Mouse (Mus musculus) lung, postnatal 14 days (tissue): ENCODE results near the gene Ahcyl2.
A peak's percentile ranks its signal among the peaks of the same experiment; 100 is the strongest.
"Not testable (repeated sequence)": the region's sequence is repeated elsewhere in the genome, so short reads cannot be mapped to it uniquely, and the experiment has no call there.

Experiments
- DNase-seq: peaks from one replicate; pipeline ENCODE4 v3.0.0; 2021

The Ahcyl2 gene

DNA sequence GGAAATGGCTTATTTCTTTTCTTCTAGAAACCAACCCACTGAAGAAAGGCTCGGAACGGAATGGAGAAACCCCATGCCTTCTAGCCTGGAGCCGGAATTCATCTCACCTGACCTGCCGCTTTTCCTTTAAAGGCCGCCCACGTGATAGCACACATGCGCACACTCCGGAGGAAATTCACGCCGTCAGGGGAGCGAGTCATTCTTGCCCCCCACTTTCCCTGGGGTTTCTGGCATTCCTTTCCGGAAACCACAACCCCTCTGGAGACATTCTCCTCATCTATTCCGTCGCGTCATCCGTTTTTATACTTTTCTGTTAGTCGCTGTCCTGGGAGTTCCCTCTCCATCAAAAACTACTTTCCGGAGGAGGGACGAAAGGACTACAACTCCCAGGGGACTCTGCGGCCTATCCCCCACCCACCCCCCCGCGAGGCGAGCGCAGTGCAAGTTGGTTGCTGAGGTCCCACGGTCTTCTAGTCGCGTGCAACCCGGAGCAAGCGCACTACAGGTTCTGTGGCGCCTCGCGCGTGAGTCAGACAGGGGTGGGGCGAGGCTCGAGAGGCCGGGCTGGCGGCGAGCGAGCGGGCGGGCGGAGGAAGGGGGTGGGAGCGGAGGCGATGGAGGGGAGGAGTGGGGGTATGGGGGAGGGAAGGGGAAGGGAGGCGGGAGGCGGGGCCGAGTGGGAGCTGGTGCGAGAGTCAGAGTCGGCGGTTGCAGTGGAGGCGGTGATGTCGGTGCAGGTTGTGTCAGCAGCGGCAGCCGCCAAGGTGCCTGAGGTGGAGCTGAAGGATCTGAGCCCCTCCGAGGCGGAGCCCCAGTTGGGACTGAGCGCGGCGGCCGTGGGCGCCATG is at the start of gene Ahcyl2:
Gene Ahcyl2, plus strand, starts transcription at position 199 of the 848 bp plus-strand sequence.
- DNase-seq: peak; percentile 95

DNA sequence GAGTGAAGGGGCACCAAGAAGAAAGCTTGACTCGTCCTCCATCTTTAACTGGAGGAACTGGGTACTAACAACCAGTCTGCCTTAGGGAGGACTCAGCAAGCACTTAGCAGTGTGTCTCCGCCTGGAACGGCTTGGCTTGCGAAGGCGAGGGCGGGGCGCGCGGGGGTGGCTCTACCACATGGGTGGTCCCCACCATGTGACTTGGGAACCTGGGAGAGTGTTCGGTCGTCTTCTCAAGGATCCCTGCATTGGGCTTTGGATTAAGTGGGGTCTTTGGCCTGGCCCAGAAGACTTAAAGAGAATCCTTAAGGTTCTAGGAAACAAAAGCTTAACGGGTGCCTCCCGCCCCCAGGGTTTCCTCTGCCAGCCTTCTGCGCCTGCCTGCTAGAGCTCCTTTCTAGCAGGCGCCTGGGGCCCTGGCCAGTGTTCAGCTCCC is 48.9 kb upstream of the Ahcyl2 start:
- peak; percentile 54 for DNase-seq

- no peak for DNase-seq
Observed at GRCm38 (mm10) chr6:29721890-29722289, 45.9 kb upstream of the Ahcyl2 start.

DNA sequence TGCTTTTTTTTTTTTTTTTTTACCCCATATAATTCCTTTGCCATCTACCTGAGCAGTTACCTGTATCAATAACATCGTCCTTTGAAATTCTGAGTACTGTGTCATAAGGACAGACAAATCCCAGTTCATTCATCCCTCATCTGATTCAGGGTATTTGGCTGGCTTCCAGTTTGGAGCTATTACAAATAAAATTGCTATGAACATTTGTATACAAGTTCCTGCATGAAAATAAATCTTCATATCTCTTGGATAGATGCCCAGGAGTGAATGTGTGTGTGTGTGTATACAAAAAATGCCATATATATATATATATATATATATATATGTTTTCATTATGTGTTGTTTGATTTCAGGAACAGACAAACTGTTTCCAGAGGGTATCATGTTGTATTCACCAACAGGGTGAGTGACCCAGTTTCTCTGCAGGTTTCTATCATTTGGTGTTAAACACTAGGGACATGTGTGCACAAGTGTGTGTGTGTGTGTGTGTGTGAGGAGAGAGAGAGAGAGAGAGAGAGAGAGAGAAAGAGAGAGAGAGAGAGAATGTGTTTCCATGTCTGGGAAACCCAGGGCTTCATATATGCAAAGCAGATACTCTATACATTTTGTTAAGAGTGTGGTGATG is 41.1 kb upstream of the Ahcyl2 start:
- no peak for DNase-seq

DNA sequence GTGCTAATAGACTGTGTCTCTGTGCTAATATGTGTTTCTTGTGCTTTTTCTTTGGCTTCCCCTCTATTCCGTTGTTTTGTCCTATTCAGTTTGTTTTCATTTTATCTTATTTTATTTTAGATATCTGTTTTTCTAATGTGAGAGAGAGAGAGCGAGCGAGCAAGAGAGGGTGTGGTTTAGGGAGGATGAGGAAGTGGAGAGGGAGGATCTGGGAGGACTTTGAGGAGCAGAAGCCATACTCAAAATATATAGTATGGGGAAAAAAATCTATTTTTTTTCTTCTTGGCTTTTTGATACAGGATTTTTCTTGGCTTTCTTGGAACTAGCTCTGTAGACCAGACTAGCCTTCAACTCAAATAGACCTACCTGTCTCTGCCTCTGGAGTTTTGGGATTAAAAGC is 39.8 kb upstream of the Ahcyl2 start:
- no peak for DNase-seq

GRCm38 (mm10) chr6:29729491-29729890 is 38.3 kb upstream of the Ahcyl2 start:
- DNase-seq: no peak

- DNase-seq: peak; percentile 76
Observed at GRCm38 (mm10) chr6:29735336-29735688, 32.5 kb upstream of the Ahcyl2 start, which contains the start of gene Smo. Gene Smo, plus strand, starts transcription at chr6:29735503.

DNA sequence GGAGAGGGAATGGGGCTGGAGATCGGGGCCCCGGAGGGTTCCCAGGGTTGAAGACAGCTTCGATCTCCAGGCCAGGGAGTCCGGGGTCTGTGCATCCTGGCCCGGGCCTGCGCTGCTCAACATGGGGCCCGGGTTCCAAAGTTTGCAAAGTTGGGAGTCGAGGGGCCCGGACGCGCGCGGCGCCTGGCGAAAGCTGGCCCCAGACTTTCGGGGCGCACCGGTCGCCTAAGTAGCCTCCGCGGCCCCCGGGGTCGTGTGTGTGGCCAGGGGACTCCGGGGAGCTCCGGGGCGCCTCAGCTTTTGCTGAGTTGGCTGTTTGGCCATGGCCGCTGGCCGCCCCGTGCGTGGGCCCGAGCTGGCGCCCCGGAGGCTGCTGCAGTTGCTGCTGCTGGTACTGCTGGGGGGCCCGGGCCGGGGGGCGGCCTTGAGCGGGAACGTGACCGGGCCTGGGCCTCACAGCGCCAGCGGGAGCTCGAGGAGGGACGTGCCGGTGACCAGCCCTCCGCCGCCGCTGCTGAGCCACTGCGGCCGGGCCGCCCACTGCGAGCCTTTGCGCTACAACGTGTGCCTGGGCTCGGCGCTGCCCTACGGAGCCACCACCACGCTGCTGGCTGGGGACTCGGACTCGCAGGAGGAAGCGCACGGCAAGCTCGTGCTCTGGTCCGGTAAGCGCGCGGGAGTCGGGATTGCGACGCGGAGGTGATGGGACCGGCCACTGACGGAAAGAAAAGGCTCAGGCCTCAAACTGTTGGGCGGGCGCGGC is 31.9 kb upstream of the Ahcyl2 start:
- peak; percentile 64 for DNase-seq

DNA sequence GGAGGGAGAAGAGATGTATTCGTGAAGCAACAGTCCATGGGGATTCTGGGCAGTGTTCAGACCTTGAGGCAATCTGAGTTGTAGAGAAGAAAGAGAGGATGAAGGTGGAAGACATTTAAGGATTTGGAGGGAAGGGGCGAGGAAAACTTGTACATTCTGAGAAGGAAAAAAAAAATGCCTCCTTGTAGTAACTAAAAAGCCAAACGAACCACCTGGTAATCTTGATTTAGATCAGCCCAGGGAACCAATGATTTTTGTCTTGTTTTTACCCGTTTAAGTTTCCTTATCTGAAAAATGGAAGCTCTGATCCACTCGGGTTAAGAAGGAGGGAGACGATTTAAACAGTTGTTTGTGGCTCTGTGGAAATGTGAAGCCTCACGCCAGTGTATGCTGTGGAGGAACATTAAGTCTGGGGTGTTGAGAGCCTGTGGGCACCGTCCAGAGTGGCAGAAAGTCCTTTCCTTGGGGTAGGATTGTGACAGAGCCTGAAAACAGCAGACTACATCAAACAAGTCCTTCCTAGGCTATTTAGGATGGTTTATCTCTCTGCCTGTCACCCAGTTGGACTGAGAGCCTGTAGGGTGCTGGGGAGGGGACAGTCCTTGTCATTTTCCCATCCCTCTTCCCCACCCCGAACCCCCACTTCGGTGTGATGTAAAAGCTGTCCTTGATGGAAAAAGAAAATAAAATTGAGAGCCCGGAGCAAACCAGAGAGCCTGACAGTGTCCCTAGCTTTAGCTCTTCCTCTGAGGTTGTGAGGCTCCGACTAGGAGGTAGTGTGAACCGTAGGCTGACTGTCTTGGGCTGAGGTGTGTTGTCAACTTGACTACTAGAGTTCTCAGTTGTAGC is 31.0 kb upstream of the Ahcyl2 start:
- no peak for DNase-seq

DNA sequence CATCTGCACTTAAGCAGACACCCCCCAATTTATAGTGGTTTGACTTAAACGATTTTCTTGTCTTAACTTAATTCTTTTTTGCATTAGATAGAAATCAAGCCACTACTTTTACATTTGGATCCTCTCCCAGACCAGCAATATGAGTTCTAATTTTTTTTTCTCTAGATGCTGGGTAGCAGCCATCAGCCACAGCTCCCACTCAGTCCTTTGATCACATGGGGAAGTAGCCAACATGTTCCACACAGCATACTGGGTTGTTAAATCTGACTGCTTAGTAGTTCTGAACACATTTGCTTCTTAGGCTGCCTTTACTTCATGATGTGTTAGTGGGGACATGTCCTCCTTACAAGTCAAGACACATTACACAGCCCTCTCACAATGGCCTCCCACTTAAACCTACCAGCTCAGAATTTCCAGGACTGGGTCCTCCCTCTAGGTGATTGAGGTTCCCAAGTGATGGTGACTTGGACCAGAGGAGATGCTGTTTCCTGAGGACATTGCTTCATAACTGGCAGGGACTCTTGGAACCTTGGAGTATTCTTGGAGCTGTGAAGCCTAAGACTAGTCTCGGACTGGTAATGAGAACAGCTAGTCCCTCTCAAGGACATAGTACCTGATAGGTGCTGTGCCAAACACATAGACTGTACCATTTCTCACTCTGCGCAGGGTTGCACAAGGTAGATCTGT is 16.2 kb upstream of the Ahcyl2 start:
- DNase-seq: no peak

DNA sequence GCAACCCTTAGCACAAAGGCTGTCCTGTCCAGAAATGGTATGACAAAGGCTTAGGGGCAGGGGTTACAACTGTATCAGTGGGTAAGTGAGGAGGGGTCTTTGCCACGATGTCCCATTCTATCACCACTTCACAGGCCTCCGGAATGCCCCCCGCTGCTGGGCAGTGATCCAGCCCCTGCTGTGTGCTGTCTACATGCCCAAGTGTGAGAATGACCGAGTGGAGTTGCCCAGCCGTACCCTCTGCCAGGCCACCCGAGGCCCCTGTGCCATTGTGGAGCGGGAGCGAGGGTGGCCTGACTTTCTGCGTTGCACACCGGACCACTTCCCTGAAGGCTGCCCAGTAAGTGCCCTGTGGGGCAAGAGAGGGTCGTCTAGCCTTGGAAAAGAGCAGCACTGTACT is 14.5 kb upstream of the Ahcyl2 start:
- DNase-seq: no peak

DNA sequence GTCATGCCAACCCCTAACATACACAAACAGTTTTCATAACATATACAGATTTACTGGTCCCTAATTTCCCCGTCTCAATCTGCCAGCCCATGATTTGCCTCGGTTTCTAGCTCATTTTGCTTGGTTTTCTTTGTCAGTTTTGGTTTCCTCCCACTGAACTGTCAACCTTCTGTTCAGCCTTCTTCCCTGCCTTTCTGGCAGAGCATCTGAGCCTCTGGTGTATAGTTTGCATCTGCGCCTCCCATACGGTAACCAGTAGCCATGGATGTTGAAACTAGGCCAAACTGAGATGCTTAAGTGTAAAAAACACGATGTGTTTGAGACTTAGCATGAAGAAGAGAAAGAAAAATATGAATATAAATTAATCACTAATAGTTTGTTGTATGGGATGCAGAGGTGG is 11.8 kb upstream of the Ahcyl2 start:
- no peak for DNase-seq

GRCm38 (mm10) chr6:29756476-29756875 is 11.3 kb upstream of the Ahcyl2 start:
- no peak for DNase-seq

- DNase-seq: peak; percentile 84
Observed at GRCm38 (mm10) chr6:29758417-29758816, 9.4 kb upstream of the Ahcyl2 start.

DNA sequence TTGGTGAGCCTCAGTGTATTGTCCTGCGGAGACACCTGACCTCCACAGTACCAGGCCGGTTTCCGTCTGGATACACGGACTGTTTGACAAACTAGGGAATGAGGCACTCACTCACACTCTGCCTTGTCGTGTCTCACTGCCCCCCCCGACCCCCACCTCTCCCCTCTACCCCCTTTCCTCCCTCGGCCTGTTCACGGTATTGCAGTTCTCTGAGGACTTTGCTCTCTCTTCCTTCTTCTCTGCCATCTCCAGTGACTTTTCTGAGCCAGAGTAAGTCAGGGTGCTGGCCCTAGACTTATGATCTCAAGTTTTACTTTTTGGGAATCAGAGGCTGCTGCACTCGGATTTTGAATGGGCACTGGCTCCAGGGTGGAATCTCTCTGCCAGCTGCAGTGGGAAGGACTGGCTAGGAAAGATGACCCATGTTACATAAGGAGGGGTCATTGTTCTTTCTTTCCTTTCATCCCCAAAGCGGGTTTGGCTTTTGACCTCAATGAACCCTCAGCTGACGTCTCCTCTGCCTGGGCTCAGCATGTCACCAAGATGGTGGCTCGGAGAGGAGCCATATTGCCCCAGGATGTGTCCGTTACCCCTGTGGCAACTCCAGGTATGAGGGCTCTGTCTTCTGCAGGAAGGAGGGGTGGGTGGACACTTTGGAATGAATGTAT is 8.7 kb upstream of the Ahcyl2 start:
- DNase-seq: no peak

GRCm38 (mm10) chr6:29760397-29760796 is 7.4 kb upstream of the Ahcyl2 start:
- not testable (repeated sequence) for DNase-seq

DNA sequence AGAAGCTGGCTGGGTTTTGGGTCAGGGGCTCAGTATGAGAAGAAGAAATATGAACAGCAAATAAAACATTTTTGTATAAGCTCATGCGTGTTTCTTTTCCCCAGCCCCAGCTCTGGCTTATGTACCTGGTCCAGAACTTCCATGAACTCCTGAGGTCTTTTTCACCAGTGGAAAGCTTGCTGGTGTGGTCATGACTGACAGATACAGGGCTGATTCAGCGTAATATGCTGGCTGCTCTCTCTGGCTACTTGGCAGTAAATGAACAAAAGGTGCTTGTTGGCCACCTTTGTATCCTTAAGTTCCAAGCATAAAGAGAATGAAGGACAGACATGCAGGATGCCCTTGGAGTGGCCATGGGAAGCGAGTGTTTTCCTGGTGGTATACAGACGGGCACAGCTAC is 6.5 kb upstream of the Ahcyl2 start:
- no peak for DNase-seq

- peak; percentile 22 for DNase-seq
Observed at GRCm38 (mm10) chr6:29762524-29762923, 5.3 kb upstream of the Ahcyl2 start.

- DNase-seq: no peak
Observed at GRCm38 (mm10) chr6:29766874-29767273, 937 bp upstream of the Ahcyl2 start.

DNA sequence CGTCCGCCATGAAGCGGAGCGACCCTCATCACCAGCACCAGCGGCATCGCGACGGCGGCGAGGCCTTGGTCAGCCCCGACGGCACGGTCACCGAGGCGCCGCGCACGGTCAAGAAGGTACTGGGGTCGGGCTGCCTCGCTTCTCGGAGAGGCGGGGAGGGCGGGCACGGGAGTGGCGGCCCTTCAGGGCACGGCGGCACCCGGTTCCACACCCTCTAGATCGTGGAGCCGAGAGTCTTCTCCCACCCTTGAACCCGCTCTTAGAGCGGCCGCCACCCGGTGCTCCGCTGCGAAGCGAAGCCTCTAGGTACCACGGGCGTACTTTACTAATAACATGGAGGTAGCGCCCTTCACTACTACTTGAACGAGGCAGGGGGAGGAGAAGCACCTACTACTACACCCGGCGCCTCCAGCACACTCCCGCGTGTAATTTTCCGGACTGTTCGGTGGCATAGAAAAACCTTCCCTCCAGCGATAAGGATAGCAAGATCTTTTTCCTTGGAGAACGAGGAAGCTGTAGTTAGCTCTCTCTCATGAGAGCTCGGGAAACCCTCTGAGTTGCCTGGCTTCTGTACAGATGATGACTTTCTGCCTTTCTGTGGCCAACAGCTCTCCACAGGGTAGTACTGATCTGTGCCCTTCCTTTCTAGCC is 1.1 kb downstream of the Ahcyl2 start:
- peak; percentile 41 for DNase-seq
